Mouse (Mus musculus): ENCODE measurements around the gene Klf12.
A peak's percentile ranks its signal among the peaks of the same experiment; 100 is the strongest.

Gene Klf12

GRCm38 (mm10) chr14:100132479-100132878 lies 152.0 kb downstream of the Klf12 start:
- no peak for DNase-seq (ENCODE audit: low spot score)

GRCm38 (mm10) chr14:100126126-100126525 lies 158.4 kb downstream of the Klf12 start:
- no peak for DNase-seq (ENCODE audit: low spot score)

DNA sequence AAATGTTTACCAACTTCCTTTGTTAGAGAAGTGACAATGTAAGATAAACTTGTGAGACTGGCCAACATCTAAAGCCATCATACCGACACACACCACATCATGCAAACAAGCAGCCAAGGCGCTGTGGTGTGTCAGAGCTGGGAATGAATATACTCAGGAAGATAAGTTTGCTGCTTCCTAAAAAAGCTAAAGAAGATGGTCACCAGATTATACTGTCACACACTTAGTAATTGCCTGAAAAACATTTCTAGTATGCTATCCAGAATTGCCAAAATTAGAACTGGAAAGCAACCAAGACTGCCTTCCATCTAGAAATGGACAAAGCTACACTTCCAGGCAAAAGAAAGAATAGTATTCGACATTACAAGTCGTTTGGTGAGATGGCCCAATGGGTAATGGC lies 163.4 kb downstream of the Klf12 start:
- no peak for DNase-seq (ENCODE audit: low spot score)

GRCm38 (mm10) chr14:100119866-100120265 lies 164.6 kb downstream of the Klf12 start:
- peak; percentile 39 for DNase-seq (ENCODE audit: low spot score)

- no peak for DNase-seq (ENCODE audit: low spot score)
Measured at GRCm38 (mm10) chr14:100113419-100113818, 171.1 kb downstream of the Klf12 start.

- no peak for DNase-seq (ENCODE audit: low spot score)
Measured at GRCm38 (mm10) chr14:100111735-100112134, 172.7 kb downstream of the Klf12 start.

DNA sequence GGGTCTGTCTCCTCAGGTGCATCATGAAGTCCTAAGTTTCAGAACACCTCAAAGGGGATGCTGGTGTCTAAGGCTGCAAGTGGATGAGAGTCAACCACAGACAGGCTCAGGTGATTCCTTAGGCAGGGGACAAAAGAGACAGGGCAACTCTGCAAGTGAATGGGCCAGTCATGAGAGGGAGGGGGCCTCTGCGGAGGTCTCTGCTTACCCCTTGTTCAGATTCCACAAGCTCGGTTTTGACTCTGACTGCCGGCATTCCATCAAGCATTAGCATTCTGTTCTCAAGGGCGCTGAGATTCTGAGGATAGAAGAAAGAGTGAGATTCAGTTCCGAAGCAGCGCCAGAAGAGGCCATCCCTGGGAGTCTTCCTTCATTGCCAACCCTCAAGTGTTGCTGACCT lies 174.9 kb downstream of the Klf12 start:
- peak; percentile 58 for DNase-seq (ENCODE audit: low spot score)

- no peak for DNase-seq (ENCODE audit: low spot score)
Measured at GRCm38 (mm10) chr14:100105570-100105969, 178.9 kb downstream of the Klf12 start.

DNA sequence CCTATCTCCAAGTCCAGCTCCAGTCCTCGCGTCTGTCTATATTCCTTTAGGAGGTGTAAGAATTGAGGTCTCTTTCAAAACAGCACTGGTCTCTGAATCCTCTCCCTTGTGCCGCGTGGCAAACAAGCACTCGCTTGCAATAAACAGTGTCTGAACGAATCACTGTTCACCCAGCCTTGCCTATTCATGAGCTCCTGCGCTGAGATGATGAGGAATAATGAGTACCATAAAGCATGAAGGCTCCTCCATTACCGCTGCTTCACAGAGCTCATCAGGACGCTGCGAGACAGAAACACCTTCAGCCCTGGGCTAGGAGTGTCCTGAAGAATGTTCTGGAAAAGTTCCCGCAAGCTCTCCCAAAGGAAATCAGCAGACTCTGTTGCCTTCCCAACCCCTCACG lies 179.7 kb downstream of the Klf12 start:
- DNase-seq (ENCODE audit: low spot score), result peak; percentile 44

GRCm38 (mm10) chr14:100103818-100104217 lies 180.7 kb downstream of the Klf12 start:
- DNase-seq (ENCODE audit: low spot score), result no peak

- no peak for DNase-seq (ENCODE audit: low spot score)
Measured at GRCm38 (mm10) chr14:100097208-100098189, 187.0 kb downstream of the Klf12 start.

DNA sequence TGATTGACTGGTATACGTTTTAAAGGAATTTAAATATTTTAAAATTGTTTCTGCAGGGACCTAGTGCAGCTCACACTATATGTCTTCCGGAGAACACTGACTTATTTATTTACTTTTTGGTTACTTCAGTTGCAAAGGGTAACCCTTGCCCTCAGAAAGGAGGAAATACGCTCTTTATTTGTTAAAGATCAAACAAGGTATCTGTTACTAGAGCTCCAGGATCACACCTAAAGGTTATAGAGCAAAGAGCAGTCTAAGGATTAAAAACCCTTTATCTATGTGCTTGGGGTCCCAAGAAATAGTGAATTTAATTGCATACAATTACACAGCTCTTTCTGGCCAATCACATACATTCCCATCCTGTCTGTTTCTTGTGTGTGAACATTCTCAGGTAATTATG lies 188.7 kb downstream of the Klf12 start:
- no peak for DNase-seq (ENCODE audit: low spot score)

- no peak for DNase-seq (ENCODE audit: low spot score)
Measured at GRCm38 (mm10) chr14:100090517-100090916, 194.0 kb downstream of the Klf12 start.

DNA sequence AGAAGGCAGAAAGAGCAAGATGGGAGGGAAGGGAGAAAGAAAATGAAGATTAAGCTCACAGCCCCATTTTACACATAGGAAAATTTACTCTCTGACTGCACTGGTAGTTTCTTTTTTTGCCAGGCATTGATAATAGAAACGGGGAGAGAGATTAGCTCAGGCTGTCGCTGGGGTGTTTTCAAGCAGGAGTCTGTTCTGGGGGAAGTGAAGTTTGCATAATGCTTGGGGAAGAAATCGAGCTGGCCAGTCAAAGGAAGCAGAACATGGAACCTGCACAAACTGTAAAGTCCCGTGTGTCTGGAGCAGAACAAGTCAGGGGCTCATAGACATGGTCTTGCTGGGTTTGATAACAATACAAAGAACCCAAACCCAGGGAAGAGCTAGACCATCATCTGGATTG lies 204.9 kb downstream of the Klf12 start:
- DNase-seq (ENCODE audit: low spot score), result no peak

- DNase-seq (ENCODE audit: low spot score), result no peak
Measured at GRCm38 (mm10) chr14:100072431-100073195, 211.9 kb downstream of the Klf12 start.

DNA sequence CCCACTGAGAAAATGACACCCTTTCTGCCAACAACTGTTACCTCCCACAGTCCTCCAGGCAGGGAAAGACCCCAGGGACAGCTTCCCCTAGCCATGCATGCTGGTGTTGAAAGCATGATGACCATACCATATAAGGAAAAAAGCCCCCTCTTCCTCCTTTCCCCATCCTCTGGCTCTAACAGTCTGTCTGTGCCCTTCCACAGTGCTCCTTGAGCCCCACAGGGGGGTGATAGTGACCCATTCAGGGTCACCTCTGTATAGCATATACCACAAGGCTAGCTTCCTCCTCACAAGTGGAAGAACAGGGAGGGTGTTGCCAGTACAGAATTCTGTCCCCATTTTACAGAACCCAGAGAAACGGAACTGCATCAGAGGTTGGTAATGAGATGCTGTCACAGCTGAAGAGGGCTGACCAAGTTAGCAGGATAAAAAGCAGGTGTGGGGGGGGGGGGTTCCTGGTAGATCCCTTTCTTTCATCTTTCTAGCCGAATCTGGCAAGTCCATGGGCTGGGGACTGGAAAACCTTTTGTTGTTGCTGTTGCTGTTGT lies 214.9 kb downstream of the Klf12 start:
- DNase-seq (ENCODE audit: low spot score), result peak; percentile 5

DNA sequence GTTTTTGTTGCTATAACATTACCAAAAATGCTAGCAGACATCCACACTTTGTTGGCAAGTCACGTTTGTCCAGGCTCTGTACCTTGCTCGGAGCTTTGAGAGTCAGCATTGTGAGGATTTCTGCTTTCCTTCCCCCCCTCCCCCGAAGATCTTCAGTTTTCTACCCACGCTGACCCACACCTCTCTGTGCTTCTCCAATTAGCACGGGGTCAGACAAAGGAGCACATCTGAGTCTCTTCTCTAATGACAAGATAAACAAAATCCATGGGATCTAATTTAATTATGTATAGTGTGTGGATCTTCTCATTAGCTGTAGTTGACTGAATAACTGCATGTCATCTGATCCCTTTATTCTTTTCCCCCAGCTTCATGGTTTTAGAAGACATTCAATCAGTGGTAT lies 215.8 kb downstream of the Klf12 start:
- DNase-seq (ENCODE audit: low spot score), result peak; percentile 46

GRCm38 (mm10) chr14:100062516-100062915 lies 222.0 kb downstream of the Klf12 start:
- DNase-seq (ENCODE audit: low spot score), result no peak

DNA sequence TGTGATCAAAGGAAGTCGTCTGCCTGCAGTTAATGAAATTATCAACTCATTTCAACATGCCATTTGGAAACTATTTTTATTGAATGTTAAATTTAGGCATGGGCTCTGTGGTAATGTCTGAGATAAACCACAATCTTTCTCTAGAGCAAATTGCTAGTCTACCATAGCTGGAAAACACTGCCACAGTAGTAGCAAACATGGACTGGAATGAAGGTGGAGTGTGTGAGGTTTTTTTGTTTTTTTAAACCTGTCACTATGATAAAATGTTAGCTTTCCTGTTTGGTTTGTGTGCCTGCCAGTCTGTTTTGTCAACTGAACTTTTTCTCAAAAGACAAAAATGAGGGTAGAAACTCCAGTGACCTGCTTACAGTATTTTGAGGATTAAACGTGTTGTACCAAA lies 230.3 kb downstream of the Klf12 start:
- DNase-seq (ENCODE audit: low spot score), result no peak

DNA sequence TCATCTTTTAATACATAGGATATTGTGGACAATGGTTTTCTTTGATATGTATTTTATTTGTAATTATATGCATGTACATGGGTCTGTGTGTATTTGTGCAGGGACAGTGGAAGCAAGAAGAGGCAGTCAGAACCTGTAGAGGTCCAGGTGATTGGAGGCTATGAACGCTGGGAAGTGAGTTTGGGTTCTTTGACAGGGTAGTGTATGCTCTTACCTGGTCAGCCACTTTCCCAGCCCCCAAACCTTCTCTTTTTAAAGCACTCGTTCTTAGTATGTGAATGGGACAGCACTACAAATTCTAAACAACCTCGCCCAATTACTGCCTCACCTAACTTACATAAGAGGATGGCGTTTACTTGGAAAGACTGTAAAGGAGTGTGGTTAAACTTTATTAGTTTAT lies 231.0 kb downstream of the Klf12 start:
- DNase-seq (ENCODE audit: low spot score), result no peak

GRCm38 (mm10) chr14:100052876-100053275 lies 231.6 kb downstream of the Klf12 start:
- no peak for DNase-seq (ENCODE audit: low spot score)

- no peak for DNase-seq (ENCODE audit: low spot score)
Measured at GRCm38 (mm10) chr14:100045431-100045830, 239.0 kb downstream of the Klf12 start.

- no peak for DNase-seq (ENCODE audit: low spot score)
Measured at GRCm38 (mm10) chr14:100041823-100042222, 242.7 kb downstream of the Klf12 start.
